Mouse (Mus musculus): ENCODE results near the gene Tab3.

Tab3 gene

DNA sequence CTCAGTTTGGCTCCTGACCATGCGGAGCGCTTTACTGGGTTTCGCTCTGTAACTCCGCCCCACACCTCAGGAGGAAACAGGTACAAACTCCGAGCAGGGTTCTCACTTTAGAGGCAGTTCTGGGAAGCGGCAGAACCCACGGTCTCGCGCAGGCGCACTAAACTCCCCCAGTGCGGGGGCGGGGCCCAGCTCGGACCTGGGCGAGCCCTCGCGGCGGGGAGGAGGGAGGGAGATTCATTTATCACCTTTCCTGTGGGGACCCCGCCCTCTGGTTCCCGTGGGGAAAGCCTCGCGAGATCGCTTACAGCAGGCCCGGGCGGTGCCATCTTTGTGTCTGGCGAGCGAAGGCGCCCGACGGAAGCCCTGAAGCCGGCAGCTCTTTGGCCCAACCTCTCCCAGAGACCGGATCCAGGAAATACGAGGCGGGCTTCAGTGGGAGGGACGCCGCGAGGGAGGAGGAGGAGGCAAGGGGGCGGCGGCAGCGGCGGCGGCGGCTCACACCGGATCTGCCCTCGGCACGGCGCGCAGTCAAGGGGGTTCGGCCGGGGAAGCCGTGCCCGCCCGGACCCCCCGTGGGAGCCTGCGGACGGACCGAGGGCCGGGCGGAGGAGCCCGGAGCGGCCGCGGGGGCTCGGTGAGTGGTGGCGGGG is at the start of gene Tab3:
Tab3 (plus strand) TSS at position 491 of the 650 bp plus-strand sequence.
- peak; percentile 93 for DNase-seq

- DNase-seq = no peak
Measured at GRCm38 (mm10) chrX:85525545-85525944, 48.3 kb upstream of the Tab3 start.

DNA sequence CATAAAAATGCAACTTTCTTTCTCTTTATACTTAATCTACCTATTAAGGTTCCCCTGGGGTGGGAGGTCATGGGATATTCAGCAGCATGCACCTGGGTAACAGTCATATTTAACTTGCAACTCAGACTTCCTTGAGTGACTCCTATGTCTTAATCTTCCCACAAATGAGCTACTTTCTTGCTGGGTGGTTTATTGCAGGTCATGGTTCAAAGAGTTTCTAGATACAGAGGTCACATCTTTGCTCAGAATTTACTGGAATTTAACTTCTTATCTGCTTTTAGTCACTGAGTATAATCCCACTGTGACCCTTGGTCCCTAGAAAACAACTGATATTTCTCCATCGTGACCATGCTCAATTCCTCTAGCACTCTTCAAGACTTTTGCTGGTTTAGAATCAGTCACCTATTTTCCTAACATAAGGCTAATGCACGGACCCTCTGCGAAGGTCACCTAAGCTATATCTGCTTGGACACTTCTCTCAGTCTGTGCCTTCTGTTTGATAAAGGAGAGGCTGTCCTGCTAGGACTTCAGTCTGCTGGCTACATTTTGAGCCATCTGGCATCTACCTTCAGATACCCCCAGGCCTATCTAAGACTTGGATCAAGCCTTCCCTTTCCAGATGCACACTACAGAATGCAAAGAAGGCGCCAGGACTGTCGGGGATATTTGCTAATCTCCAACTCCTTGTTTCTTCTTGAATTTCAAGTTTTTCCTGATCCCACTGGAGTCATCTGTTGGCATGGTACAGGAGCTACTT is 47.4 kb upstream of the Tab3 start:
- DNase-seq = no peak

- peak; percentile 9 for DNase-seq
Measured at GRCm38 (mm10) chrX:85558931-85559330, 14.9 kb upstream of the Tab3 start.

DNA sequence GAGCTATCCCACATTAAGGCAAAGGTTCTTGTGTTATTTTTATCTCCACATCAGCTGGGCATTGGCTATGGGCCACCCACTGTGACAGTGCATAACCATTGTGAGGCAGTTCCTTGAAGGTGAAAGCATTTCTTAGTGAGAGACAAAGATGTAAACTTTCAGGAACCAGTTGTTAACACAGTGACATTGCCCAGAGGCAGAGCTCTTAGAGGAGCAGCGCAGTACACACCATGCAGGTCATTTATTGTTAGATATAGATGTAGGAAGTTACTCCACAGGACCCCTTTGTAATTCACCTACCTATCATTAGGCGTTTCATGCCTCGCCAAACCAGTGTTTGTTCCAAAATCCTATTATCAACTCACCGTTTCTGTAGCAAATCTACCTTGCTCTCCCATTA is 7.6 kb upstream of the Tab3 start:
- DNase-seq = no peak

DNA sequence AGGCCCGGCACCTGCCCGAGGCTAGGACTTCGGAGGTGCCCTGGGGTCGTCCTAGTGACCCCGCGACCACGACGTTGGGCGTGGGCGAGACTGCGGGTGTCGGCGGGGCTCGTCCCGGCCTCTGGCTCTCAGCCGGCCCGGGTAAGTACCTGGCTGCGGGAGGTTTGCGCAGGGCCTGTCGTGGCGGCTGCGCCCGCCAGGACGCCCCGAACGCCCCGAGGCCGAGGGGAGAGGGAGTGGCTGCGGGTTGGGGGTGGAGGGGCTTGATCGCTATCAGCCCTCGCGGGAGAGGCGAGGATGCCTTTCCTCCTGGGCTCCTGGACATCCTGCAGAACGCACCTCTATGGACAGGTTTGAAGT is 340 bp downstream of the Tab3 start:
- peak; percentile 1 for DNase-seq

DNA sequence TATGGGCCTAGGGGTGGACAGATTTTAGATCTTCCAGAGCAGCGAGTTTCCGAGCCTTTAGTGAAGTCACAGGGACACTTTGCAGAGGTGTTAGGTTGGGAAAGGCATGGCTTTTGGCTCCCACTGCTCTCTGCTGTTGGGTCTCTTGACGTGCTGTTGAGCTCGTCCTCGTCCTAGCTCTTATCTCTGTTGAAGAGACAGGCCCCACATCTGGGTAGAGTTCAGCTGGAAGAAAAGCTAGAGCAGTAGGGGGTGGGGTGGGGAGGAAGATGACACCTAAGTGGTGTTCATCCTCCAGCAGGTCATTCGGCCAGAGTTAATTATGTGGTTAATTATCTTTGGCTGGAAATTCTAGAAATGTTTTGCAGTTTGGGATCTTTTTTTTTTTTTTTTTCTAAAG is 2.5 kb downstream of the Tab3 start:
- DNase-seq = no peak

DNA sequence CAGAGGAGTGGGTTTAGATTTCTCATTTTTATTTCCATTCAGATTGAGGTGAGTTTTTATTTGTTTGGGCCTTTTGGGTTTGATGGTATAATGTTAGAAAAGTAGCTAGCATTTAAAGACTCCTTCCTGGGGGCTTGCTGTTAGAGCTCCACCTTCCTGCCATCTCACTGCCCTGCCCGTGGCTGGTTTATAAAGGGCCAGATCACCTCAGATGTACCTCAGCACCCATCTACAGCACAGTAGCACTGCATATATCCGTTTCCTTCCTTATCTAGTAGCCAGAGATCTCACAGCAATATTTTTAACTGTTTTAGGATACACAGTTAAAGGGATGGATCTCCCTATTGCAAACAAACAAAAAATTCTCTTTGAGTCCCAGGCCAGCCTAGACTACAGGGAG is 6.9 kb downstream of the Tab3 start:
- DNase-seq = no peak

DNA sequence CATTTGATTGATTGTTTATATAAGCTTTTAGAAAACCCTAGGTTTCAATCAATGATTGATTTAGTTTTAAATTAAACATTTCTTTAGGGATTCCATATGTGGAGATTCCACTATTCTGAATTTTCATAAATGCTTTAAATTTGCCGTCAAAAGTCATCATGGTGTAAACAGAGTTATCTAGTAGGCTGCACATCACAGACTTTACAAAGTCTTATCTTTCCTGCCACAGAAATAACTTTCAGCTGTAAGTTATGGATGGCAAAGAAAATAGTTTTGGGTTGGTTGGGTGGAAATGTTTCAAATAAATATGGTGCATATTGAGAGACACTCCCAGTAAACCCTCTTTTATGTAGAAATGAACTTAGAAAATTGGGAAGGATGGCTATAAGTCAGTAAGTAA is 8.7 kb downstream of the Tab3 start:
- DNase-seq = no peak

GRCm38 (mm10) chrX:85585575-85585974 is 11.8 kb downstream of the Tab3 start:
- DNase-seq = no peak

DNA sequence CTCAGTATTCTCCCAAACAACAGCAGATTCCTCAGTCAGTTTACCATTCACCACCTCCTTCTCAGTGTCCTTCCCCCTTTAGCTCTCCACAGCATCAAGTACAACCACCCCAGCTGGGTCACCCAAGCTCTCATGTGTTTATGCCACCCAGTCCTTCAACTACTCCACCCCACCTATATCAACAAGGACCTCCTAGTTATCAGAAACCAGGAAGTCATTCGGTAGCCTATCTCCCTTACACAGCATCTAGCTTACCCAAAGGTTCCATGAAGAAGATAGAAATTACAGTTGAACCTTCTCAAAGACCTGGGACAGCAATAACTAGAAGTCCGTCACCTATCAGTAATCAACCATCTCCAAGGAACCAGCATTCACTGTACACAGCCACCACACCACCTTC is 40.9 kb downstream of the Tab3 start:
- DNase-seq = no peak

DNA sequence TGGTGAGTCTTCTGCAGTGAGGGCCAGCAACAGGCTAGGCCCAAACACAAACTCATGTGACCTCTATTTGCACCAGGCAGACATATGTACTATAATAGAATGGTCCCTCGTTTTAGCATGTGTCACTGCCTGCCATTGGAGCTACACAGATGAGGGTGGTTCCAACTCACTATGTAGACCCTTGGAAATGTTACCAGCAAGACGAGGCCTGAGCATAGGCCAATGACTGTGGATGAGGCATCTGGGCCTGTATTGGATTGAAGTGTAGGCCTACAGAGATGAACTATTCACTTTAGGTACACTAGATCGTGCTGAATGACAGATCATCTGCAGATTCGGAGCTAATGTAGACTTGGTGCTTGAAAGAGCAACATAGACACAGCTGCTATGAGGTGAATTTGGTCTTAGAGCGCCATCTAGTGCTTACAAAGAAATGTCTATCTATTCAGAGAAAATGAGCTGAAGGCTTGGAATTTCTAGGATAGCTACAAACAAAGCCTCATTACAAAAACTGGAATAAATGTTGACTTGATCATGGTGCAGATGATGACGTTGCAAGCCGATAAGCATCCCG is 72.5 kb downstream of the Tab3 start:
- DNase-seq = peak; percentile 3

DNA sequence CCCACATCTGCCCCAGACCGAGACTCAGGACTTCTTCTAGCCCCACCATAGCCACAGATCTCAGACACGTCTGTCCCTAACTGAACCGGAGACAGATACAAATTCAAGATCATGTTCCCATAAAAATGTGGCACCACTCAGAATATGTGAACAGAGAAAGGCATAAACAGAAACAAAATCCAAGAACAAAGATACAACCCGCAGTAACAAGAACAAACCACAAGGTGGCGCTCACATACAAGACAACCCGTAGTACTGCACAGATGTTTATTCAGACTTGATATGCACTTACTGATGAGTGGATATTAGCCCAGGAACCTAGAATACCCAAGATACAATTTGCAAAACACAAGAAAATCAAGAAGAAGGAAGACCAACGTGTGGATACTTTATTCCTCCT is 103.0 kb downstream of the Tab3 start:
- DNase-seq = peak; percentile 4

DNA sequence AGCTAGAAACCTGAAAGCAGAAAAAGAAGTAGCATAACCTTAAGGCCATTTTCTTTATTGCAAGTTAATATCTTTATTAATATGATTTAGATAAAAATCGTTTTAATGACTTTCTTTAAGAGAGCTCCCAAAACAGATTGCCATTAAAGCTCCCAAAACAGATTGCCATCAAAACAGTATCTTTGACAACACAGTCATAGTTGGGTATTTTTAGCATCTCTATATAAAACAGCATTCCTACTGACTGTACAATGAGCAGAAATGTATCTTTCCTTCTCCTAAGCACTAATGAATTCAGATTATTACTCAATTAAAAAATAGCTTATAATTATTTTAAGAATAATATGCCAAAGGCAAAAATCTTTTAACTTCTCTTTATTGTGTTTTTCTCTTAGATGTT is 108.3 kb downstream of the Tab3 start:
- no peak for DNase-seq

DNA sequence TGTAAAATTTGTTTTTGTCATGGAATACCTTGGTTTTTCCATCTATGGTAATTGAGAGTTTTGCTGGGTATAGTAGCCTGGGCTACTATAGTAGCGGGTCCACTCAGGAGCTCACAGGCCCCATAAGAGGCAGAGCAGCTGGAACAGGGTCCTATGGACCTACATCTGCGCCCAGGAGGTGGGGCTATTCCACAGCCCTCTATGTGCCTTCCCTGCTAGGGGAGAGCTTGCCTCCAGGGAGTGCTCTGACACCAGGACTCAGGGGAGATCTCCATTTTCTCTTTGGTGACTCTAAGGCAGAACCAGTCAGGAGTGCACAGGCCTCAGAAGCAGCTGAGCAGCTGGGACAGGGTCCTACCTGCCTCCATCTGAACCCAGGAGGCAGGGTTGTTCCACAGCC is 109.9 kb downstream of the Tab3 start:
- no peak for DNase-seq
